Comparison of ENCODE assay signal across 33 mouse cellular contexts in genomic region chr1:120354387-120354786, GRCm38 (mm10). TPM values are rescaled to one million over a fixed set of nuclear protein-coding genes. Genes with fewer than 3 reads are reported as not detected.
"Had no signal": no experiment of that assay in that cellular context is flagged by ENCODE, and none has a peak within 500 bp of the region (broad histone marks: within the 10 kb centered on the region; RNA-seq: fewer than 3 reads in every experiment).

No protein-coding gene starts in this region.

- H3K36me3 ChIP-seq: limb, embryonic 10.5 days; limb, embryonic 12.5 days; limb, embryonic 13.5 days; limb, embryonic 15.5 days; liver, embryonic 12.5 days; liver, embryonic 13.5 days; liver, embryonic 15.5 days; lung, embryonic 15.5 days; midbrain, embryonic 10.5 days; midbrain, embryonic 12.5 days; midbrain, embryonic 13.5 days; midbrain, embryonic 15.5 days had no signal

- H3K9ac ChIP-seq: limb, embryonic 12.5 days; limb, embryonic 13.5 days; limb, embryonic 15.5 days; liver, embryonic 12.5 days; liver, embryonic 13.5 days; liver, embryonic 14.5 days; liver, embryonic 15.5 days; liver, postnatal 0 days; lung, embryonic 14.5 days; lung, embryonic 15.5 days; midbrain, embryonic 12.5 days; midbrain, embryonic 13.5 days; midbrain, embryonic 15.5 days had no signal

- H3K4me3 ChIP-seq: left cerebral cortex, adult 2 months; limb, embryonic 10.5 days; limb, embryonic 12.5 days; limb, embryonic 13.5 days; limb, embryonic 15.5 days; liver, embryonic 12.5 days; liver, embryonic 13.5 days; liver, embryonic 15.5 days; lung, embryonic 15.5 days; megakaryocyte, embryonic 14.5 days; midbrain, embryonic 10.5 days; midbrain, embryonic 12.5 days; midbrain, embryonic 13.5 days; midbrain, embryonic 15.5 days; myocyte had no signal

- H3K27ac ChIP-seq: left cerebral cortex, adult 2 months; limb, embryonic 10.5 days; limb, embryonic 12.5 days; limb, embryonic 13.5 days; limb, embryonic 15.5 days; liver, embryonic 12.5 days; liver, embryonic 13.5 days; liver, embryonic 14.5 days; liver, embryonic 15.5 days; lung, embryonic 15.5 days; macrophage; midbrain, embryonic 10.5 days; midbrain, embryonic 12.5 days; midbrain, embryonic 13.5 days; midbrain, embryonic 15.5 days had no signal

- H3K27me3 ChIP-seq: limb, embryonic 13.5 days; limb, embryonic 15.5 days; liver, embryonic 13.5 days; liver, embryonic 15.5 days; lung, embryonic 15.5 days; midbrain, embryonic 15.5 days had no signal

- H3K4me1 ChIP-seq: liver, embryonic 12.5 days; liver, embryonic 15.5 days; megakaryocyte, embryonic 14.5 days had no signal

- ATAC-seq: liver, embryonic 12.5 days; liver, postnatal 0 days; lung, postnatal 0 days; midbrain, embryonic 13.5 days; midbrain, embryonic 15.5 days; midbrain, embryonic 16.5 days had no signal

- DNase-seq: left cerebral cortex, postnatal 4 days; liver; liver, embryonic 13.5 days; liver, postnatal 0 days; lung, adult 18-20 months; lung, adult 2 months; lung, embryonic 14.5 days; lung, postnatal 10 days; lung, postnatal 14 days; lung, postnatal 4 days; midbrain, embryonic 14.5 days had no signal

- H3K4me2 ChIP-seq: limb, embryonic 12.5 days; limb, embryonic 13.5 days; limb, embryonic 15.5 days; liver, embryonic 11.5 days; liver, embryonic 12.5 days; liver, embryonic 13.5 days; liver, embryonic 15.5 days; lung, embryonic 14.5 days; lung, embryonic 15.5 days; midbrain, embryonic 12.5 days; midbrain, embryonic 13.5 days; midbrain, embryonic 15.5 days had no signal

- H3K9me3 ChIP-seq: limb, embryonic 10.5 days; limb, embryonic 12.5 days; limb, embryonic 13.5 days; limb, embryonic 15.5 days; liver, embryonic 12.5 days; liver, embryonic 13.5 days; liver, embryonic 15.5 days; lung, embryonic 15.5 days; midbrain, embryonic 10.5 days; midbrain, embryonic 12.5 days; midbrain, embryonic 13.5 days; midbrain, embryonic 15.5 days had no signal

RNA-seq across cellular contexts. Expression of gene C1ql2, which starts 14.0 kb away (rescaled TPM):
- polyA plus RNA-seq: limb, embryonic 10.5 days; limb, embryonic 11.5 days; limb, embryonic 12.5 days; limb, embryonic 15.5 days; liver, adult 2 months; liver, embryonic 11.5 days; liver, embryonic 12.5 days; liver, embryonic 13.5 days; liver, embryonic 14.5 days; liver, embryonic 15.5 days; liver, embryonic 16.5 days; liver, postnatal 0 days; lung, embryonic 15.5 days; lung, postnatal 0 days; macrophage; myocyte had no signal
